Mouse (Mus musculus) ES-E14 (cell line): Measurements from ENCODE around the gene Qtrt1. TPM values are rescaled to one million over a fixed set of nuclear protein-coding genes. Genes with fewer than 3 reads are reported as not detected.

Source experiments
- DNase-seq: peaks from one replicate; pipeline ENCODE4 v3.0.0-alpha.2; 2013; ENCODE audit warnings: low read depth, low spot score
- H3K27ac ChIP-seq: 2 replicates; pipeline ENCODE4 v1.5.1; 2012; ENCODE audit warnings: low read depth, mild to moderate bottlenecking, low read length, moderate library complexity, mixed read lengths; ENCODE audit not compliant: poor library complexity, insufficient read depth, severe bottlenecking
- H3K36me3 ChIP-seq: 2 replicates; pipeline ENCODE4 v1.6.1; 2012; ENCODE audit warnings: mild to moderate bottlenecking, low read length, moderate library complexity, mixed read lengths; ENCODE audit not compliant: control insufficient read depth, poor library complexity, insufficient read depth, severe bottlenecking
- H3K4me1 ChIP-seq, 2 experiments: fragments of 150-350 bp in 1 of 2; sonication (generic) in 1 of 2; 2 replicates each; pipeline ENCODE4 v1.6.1; 2012; ENCODE audit warnings: low read length in 2 of 2, mild to moderate bottlenecking in 1 of 2, mixed read lengths in 1 of 2; ENCODE audit not compliant: control insufficient read depth in 2 of 2, insufficient read depth in 2 of 2, poor library complexity in 1 of 2
- H3K4me3 ChIP-seq, 2 experiments: fragments of 150-350 bp in 1 of 2; sonication (generic) in 1 of 2; 2 replicates each; pipeline ENCODE4 v1.5.1; 2012; ENCODE audit warnings: low read length in 2 of 2, low read depth in 1 of 2, mild to moderate bottlenecking in 1 of 2, mixed read lengths in 1 of 2; ENCODE audit not compliant: insufficient read depth in 1 of 2, poor library complexity in 1 of 2, severe bottlenecking in 1 of 2
- H3K9ac ChIP-seq: 2 replicates; pipeline ENCODE4 v1.6.1; 2012; ENCODE audit warnings: low read depth, mild to moderate bottlenecking, low read length, mixed read lengths; ENCODE audit not compliant: poor library complexity, insufficient read depth, severe bottlenecking
- H3K9me3 ChIP-seq: fragments of 150-350 bp; sonication (generic); 2 replicates; pipeline ENCODE4 v1.6.1; 2012; ENCODE audit warnings: low read depth, mild to moderate bottlenecking, low read length; ENCODE audit not compliant: control insufficient read depth, insufficient read depth
- CHD2 ChIP-seq: IDR thresholded peaks from 2 replicates; pipeline ENCODE4 v1.6.1; 2014; ENCODE audit warnings: mild to moderate bottlenecking, low read depth, low read length, inconsistent platforms
- HCFC1 ChIP-seq: IDR thresholded peaks from 2 replicates; pipeline ENCODE4 v1.6.1; 2012; ENCODE audit warnings: low read length, inconsistent platforms, borderline replicate concordance; ENCODE audit not compliant: insufficient read depth
- MAFK ChIP-seq: IDR thresholded peaks from 2 replicates; pipeline ENCODE4 v1.6.1; 2014; ENCODE audit warnings: mild to moderate bottlenecking, low read depth, low read length, inconsistent platforms; ENCODE audit not compliant: insufficient read depth
- ZC3H11A ChIP-seq: IDR thresholded peaks from 2 replicates; pipeline ENCODE4 v1.6.1; 2012; ENCODE audit warnings: low read depth, mild to moderate bottlenecking, inconsistent platforms, low read length, borderline replicate concordance
- ZNF384 ChIP-seq: IDR thresholded peaks from 2 replicates; pipeline ENCODE4 v1.6.1; 2012; ENCODE audit warnings: low read depth, low read length, inconsistent platforms
- in situ Hi-C, 2 experiments: fragments of 600-800 bp; cut with MboI; formaldehyde crosslinking; loops; one replicate each; pipeline ENCODE4 v1.15.1; 2025; ENCODE audit warnings: low sequenced_read_pairs in 2 of 2, inconsistent platforms in 1 of 2; ENCODE audit not compliant: unreplicated experiment in 2 of 2
- total RNA-seq: library from RNA; depleted of rRNA; stranded (reverse); fragments of 300-350 nt; gene quantifications from 2 replicates; pipeline ENCODE4 v1.2.3, GENCODE M21; 2012

Gene Qtrt1
- total RNA-seq, 1 experiment = 62.7 TPM

DNA sequence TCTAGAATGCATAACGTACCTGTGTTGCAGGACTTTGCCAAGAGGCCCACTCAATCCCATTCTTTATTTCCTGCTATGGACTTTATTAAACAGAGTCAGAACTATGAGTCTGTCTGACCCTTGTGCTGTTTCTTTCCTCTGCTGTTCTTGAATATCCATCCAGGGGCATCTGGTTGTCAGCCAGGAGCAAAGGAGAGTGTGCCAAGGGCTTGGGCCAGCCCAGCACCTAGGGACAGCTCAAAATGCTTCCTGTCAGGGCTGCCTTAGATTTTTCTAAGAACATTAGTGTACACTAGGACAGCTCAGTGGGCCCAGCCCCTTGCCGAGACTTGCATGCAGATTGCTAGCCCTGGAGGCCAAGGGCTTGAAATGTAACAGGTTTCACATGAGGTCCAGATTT, 16.1 kb downstream of the Qtrt1 start:
- H3K36me3 ChIP-seq = no peaks in the 10 kb centered on the region
- H3K4me1 ChIP-seq = peaks cover 0 to 9% of the 10 kb centered on the region in 2 experiments; a peak in 1 of 4 replicates
- no peak for TF ChIP-seq CHD2
- in situ Hi-C loops = no loop called here
- no peak for DNase-seq
- H3K9me3 ChIP-seq = no peaks in the 10 kb centered on the region
- no peak overlapping the region for H3K27ac ChIP-seq
- H3K4me3 ChIP-seq = no peak overlapping the region
- no peak overlapping the region for H3K9ac ChIP-seq

DNA sequence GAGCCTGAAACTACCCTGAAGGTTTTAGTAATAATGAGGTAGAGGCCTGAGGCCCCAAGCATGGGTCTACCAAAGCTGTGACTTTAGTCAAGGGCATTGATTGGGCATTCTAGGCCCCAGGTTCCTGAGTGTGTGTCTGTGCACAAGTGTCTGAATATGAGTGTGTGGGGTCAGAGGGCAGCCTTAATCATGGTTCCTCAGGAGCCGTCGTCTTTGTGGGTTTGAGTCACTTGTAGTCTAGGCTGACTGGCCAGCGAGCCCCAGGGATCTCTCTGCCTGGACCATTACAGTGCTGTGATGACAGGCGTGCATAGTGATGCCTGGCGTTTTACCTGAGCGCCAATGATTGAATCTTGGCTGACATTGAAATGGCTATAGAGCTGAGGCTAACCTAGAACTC, 16.5 kb downstream of the Qtrt1 start:
- TF ChIP-seq MAFK (no peak), ZNF384 (no peak), CHD2 (no peak), ZC3H11A (no peak), HCFC1 (no peak)
- H3K4me1 ChIP-seq = peaks cover 0 to 9% of the 10 kb centered on the region in 2 experiments; a peak in 1 of 4 replicates
- no peak for DNase-seq
- in situ Hi-C loops = no loop called here
- no peak overlapping the region for H3K9ac ChIP-seq
- H3K27ac ChIP-seq = no peak overlapping the region
- no peaks in the 10 kb centered on the region for H3K36me3 ChIP-seq
- no peaks in the 10 kb centered on the region for H3K9me3 ChIP-seq
- no peak overlapping the region for H3K4me3 ChIP-seq

DNA sequence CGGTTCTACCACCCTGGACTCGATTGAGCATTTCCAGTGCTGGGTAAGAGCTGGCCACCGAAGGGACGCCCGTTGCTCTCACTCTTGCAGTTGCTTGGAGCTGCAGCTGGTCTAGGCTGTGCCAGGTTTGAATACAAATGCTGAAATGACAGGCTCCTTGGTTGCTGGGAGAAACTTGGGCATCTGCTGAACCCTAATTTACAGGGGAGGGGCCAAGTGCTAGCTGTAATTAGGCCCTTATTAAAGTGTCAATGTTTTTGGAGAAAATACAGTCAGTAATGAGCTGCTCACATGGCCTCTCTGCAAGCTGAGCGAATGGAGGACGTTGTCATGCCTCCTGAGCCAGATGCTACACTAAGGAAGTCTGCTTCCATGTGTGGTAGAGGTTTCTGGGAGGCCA, 19.1 kb downstream of the Qtrt1 start:
- H3K9me3 ChIP-seq = no peaks in the 10 kb centered on the region
- no peaks in the 10 kb centered on the region for H3K36me3 ChIP-seq
- no peak overlapping the region for H3K4me3 ChIP-seq
- no peak overlapping the region for H3K27ac ChIP-seq
- no peak for DNase-seq
- in situ Hi-C loops = no loop called here
- no peak overlapping the region for H3K9ac ChIP-seq
- TF ChIP-seq MAFK (no peak), ZC3H11A (no peak), CHD2 (no peak), HCFC1 (no peak), ZNF384 (no peak)
- H3K4me1 ChIP-seq = peaks cover 0 to 12% of the 10 kb centered on the region in 2 experiments; a peak in 2 of 4 replicates

DNA sequence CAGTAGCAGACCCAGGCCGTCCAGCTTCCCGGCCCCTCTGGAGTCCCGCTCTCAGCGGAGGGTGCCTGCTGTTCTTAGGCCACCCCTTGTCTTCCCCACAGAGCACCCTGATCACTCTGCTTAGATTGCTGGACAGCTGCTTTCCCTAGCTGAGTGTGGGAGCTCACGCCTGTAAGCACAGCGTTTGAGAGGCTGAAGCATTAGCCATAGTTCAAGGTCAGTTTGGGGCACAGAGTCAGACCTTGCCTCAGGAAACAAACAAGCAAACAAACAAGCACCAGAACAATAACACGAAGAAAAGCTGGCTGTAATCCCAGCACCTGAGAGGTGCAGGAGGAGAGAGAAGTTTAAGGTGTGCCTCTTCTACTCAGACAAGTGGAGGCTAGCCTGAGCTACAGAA, 20.4 kb downstream of the Qtrt1 start:
- no peak for TF ChIP-seq ZC3H11A
- no peak for TF ChIP-seq MAFK
- no peak for TF ChIP-seq HCFC1
- no peak for TF ChIP-seq ZNF384
- no peak for TF ChIP-seq CHD2
- H3K9me3 ChIP-seq = no peaks in the 10 kb centered on the region
- no peaks in the 10 kb centered on the region for H3K36me3 ChIP-seq
- H3K4me3 ChIP-seq = no peak overlapping the region
- peaks cover 0 to 15% of the 10 kb centered on the region in 2 experiments; a peak in 3 of 4 replicates for H3K4me1 ChIP-seq
- no peak overlapping the region for H3K9ac ChIP-seq
- H3K27ac ChIP-seq = 0 out of 2 replicates have a peak overlapping the region, but pooled peaks have one; percentile 9
- no peak for DNase-seq
- in situ Hi-C loops = no loop called here

DNA sequence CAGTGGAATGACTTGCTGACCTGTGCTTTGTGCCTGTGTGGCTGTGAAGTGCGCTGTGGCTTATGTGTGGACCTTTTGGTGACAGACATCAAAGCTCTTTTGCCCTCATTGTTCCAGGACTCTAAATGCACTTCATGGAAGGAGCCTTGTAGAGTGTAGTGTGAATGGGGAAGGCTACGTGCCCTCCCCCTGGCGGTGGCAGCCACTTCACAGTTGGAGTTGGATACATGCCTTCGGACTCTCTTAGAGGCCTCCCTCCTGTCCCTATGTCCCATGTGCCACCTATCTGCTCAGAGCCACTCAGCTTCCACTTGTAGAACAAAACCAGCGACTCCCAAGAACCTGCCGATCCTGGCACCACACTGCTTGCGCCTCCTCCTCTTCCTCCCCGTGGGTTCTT, 22.1 kb downstream of the Qtrt1 start:
- Histone ChIP-seq H3K27ac (no peak overlapping the region), H3K9me3 (no peaks in the 10 kb centered on the region), H3K9ac (no peak overlapping the region), H3K4me1 (peaks cover under 1 to 24% of the 10 kb centered on the region in 2 experiments), H3K36me3 (no peaks in the 10 kb centered on the region), H3K4me3 (no peak overlapping the region)
- no peak for DNase-seq
- TF ChIP-seq MAFK (no peak), ZNF384 (no peak), ZC3H11A (no peak)
- in situ Hi-C loops = no loop called here
